Mouse (Mus musculus) CH12.LX (cell line): Measurements from ENCODE around the gene H1f0. TPM values are rescaled to one million over a fixed set of nuclear protein-coding genes. Genes with fewer than 3 reads are reported as not detected.
A peak's percentile ranks its signal among the peaks of the same experiment; 100 is the strongest.

Experiments
- DNase-seq: peaks from one replicate; pipeline ENCODE4 v3.0.0-alpha.2; 2013; ENCODE audit errors: extremely low read depth
- H3K27ac ChIP-seq: 2 replicates; pipeline ENCODE4 v1.5.1; 2012; ENCODE audit warnings: low read depth, mild to moderate bottlenecking, control low read depth, moderate library complexity; ENCODE audit not compliant: insufficient read depth
- H3K27me3 ChIP-seq: replicated peaks from 2 replicates; pipeline ENCODE3; 2012; ENCODE audit warnings: inconsistent platforms
- H3K36me3 ChIP-seq, 2 experiments: replicated peaks in 1 of 2; 2 replicates each; pipeline versions ENCODE3 to v1.6.1; 2012; ENCODE audit warnings: inconsistent platforms in 1 of 2, low read length in 1 of 2, mild to moderate bottlenecking in 1 of 2, mixed read lengths in 1 of 2, moderate library complexity in 1 of 2; ENCODE audit not compliant: control insufficient read depth in 1 of 2, insufficient read depth in 1 of 2
- H3K4me1 ChIP-seq, 2 experiments: 2 replicates each; pipeline ENCODE4 v1.6.1; 2012; ENCODE audit warnings: inconsistent platforms in 1 of 2, moderate library complexity in 1 of 2; ENCODE audit not compliant: insufficient read depth in 2 of 2, control insufficient read depth in 1 of 2
- H3K4me2 ChIP-seq: 2 replicates; pipeline ENCODE4 v1.6.1; 2012; ENCODE audit warnings: low read depth, mild to moderate bottlenecking, control low read depth; ENCODE audit not compliant: poor library complexity, insufficient read depth, severe bottlenecking
- H3K4me3 ChIP-seq, 3 experiments: fragments of 150-350 bp in 1 of 3; sonication (generic) in 1 of 3; replicated peaks in 1 of 3; 2 replicates each; pipeline versions ENCODE3 to v1.5.1; 2011 to 2012; ENCODE audit warnings: low read depth in 2 of 3, low read length in 2 of 3, mild to moderate bottlenecking in 2 of 3, moderate library complexity in 2 of 3, control low read depth in 1 of 3, improper control_type of control experiment in 1 of 3, inconsistent platforms in 1 of 3, mixed read lengths in 1 of 3; ENCODE audit not compliant: poor library complexity in 1 of 3
- H3K79me2 ChIP-seq: replicated peaks from 2 replicates; pipeline ENCODE4 v1.6.1; 2012; ENCODE audit warnings: mild to moderate bottlenecking, moderate library complexity; ENCODE audit not compliant: control insufficient read depth, poor library complexity, insufficient read depth, severe bottlenecking; ENCODE audit errors: extremely low read depth
- H3K9ac ChIP-seq: 2 replicates; pipeline ENCODE4 v1.6.1; 2012; ENCODE audit warnings: low read depth, mild to moderate bottlenecking, control low read depth, moderate library complexity; ENCODE audit not compliant: insufficient read depth
- H3K9me3 ChIP-seq: replicated peaks from 2 replicates; pipeline ENCODE3; 2012; ENCODE audit warnings: low read length, inconsistent platforms, mixed read lengths
- CHD1 ChIP-seq: IDR thresholded peaks from 2 replicates; pipeline ENCODE4 v1.6.1; 2012; ENCODE audit warnings: low read depth, low read length, improper control_type of control experiment, inconsistent platforms
- CHD2 ChIP-seq: IDR thresholded peaks from 2 replicates; pipeline ENCODE4 v1.6.1; 2011; ENCODE audit warnings: low read length, improper control_type of control experiment
- E2F4 ChIP-seq: IDR thresholded peaks from 2 replicates; pipeline ENCODE4 v1.6.1; 2011; ENCODE audit warnings: low read depth, low read length, improper control_type of control experiment; ENCODE audit not compliant: insufficient replicate concordance
- ELF1 ChIP-seq: IDR thresholded peaks from 2 replicates; pipeline ENCODE4 v1.6.1; 2014; ENCODE audit warnings: low read depth, mild to moderate bottlenecking, inconsistent platforms, low read length, improper control_type of control experiment
- IRF4 ChIP-seq: IDR thresholded peaks from 2 replicates; pipeline ENCODE4 v1.6.1; 2014; ENCODE audit warnings: low read depth, mild to moderate bottlenecking, inconsistent platforms, low read length, improper control_type of control experiment
- KAT2A ChIP-seq: IDR thresholded peaks from 2 replicates; pipeline ENCODE4 v1.6.1; 2012; ENCODE audit warnings: low read length, improper control_type of control experiment, inconsistent platforms; ENCODE audit not compliant: insufficient replicate concordance
- MAFK ChIP-seq: IDR thresholded peaks from 2 replicates; pipeline ENCODE4 v1.6.1; 2011; ENCODE audit warnings: low read length, improper control_type of control experiment; ENCODE audit not compliant: insufficient replicate concordance
- MAX ChIP-seq: IDR thresholded peaks from 2 replicates; pipeline ENCODE4 v1.6.1; 2011; ENCODE audit warnings: low read length, improper control_type of control experiment
- MAZ ChIP-seq: IDR thresholded peaks from 2 replicates; pipeline ENCODE4 v1.6.1; 2012; ENCODE audit warnings: low read depth, mild to moderate bottlenecking, inconsistent platforms, low read length, improper control_type of control experiment, moderate library complexity
- MXI1 ChIP-seq: IDR thresholded peaks from 2 replicates; pipeline ENCODE4 v1.6.1; 2011; ENCODE audit warnings: mild to moderate bottlenecking, low read depth, low read length, improper control_type of control experiment
- MYC ChIP-seq: IDR thresholded peaks from 2 replicates; pipeline ENCODE4 v1.6.1; 2011; ENCODE audit warnings: low read depth, mild to moderate bottlenecking, improper control_type of control experiment, low read length
- NELFE ChIP-seq: IDR thresholded peaks from 2 replicates; pipeline ENCODE4 v1.6.1; 2011; ENCODE audit warnings: low read depth, low read length, improper control_type of control experiment
- NRF1 ChIP-seq: IDR thresholded peaks from 2 replicates; pipeline ENCODE4 v1.6.1; 2014; ENCODE audit warnings: low read depth, mild to moderate bottlenecking, inconsistent platforms, low read length, improper control_type of control experiment, moderate library complexity
- PAX5 ChIP-seq: IDR thresholded peaks from 2 replicates; pipeline ENCODE4 v1.6.1; 2012; ENCODE audit warnings: low read length, inconsistent platforms, mixed read lengths
- POLR2A ChIP-seq: IDR thresholded peaks from 2 replicates; pipeline ENCODE4 v1.6.1; 2011; ENCODE audit warnings: low read depth, mild to moderate bottlenecking, improper control_type of control experiment, low read length
- POLR2AphosphoS2 ChIP-seq: IDR thresholded peaks from 2 replicates; pipeline ENCODE4 v1.6.1; 2011; ENCODE audit warnings: low read depth, low read length, improper control_type of control experiment
- RAD21 ChIP-seq: IDR thresholded peaks from 2 replicates; pipeline ENCODE4 v1.6.1; 2011; ENCODE audit warnings: low read depth, mild to moderate bottlenecking, low read length, improper control_type of control experiment, moderate library complexity
- SIN3A ChIP-seq: IDR thresholded peaks from 2 replicates; pipeline ENCODE4 v1.6.1; 2012; ENCODE audit warnings: low read length, improper control_type of control experiment, inconsistent platforms
- SMC3 ChIP-seq: IDR thresholded peaks from 2 replicates; pipeline ENCODE4 v1.6.1; 2011; ENCODE audit warnings: low read depth, low read length, improper control_type of control experiment
- TBP ChIP-seq: conservative IDR thresholded peaks from 2 replicates; pipeline ENCODE4 v1.6.1; 2011; ENCODE audit warnings: low read depth, low read length, improper control_type of control experiment
- TCF12 ChIP-seq: IDR thresholded peaks from 2 replicates; pipeline ENCODE4 v1.6.1; 2014; ENCODE audit warnings: low read depth, mild to moderate bottlenecking, inconsistent platforms, low read length, improper control_type of control experiment
- UBTF ChIP-seq: IDR thresholded peaks from 2 replicates; pipeline ENCODE4 v1.6.1; 2012; ENCODE audit warnings: low read depth, mild to moderate bottlenecking, inconsistent platforms, low read length, improper control_type of control experiment, moderate library complexity
- USF1 ChIP-seq: IDR thresholded peaks from 2 replicates; pipeline ENCODE4 v1.6.1; 2014; ENCODE audit warnings: low read depth, mild to moderate bottlenecking, inconsistent platforms, low read length, improper control_type of control experiment
- USF2 ChIP-seq: conservative IDR thresholded peaks from 2 replicates; pipeline ENCODE4 v1.6.1; 2011; ENCODE audit warnings: low read depth, low read length, improper control_type of control experiment
- ZC3H11A ChIP-seq: IDR thresholded peaks from 2 replicates; pipeline ENCODE4 v1.6.1; 2012; ENCODE audit warnings: low read depth, mild to moderate bottlenecking, inconsistent platforms, low read length, improper control_type of control experiment
- ZKSCAN1 ChIP-seq: IDR thresholded peaks from 2 replicates; pipeline ENCODE4 v1.6.1; 2012; ENCODE audit warnings: low read depth, inconsistent platforms, low read length, improper control_type of control experiment, borderline replicate concordance
- ZMIZ1 ChIP-seq: IDR thresholded peaks from 2 replicates; pipeline ENCODE4 v1.6.1; 2012; ENCODE audit warnings: low read depth, mild to moderate bottlenecking, inconsistent platforms, low read length, improper control_type of control experiment
- ZNF384 ChIP-seq: IDR thresholded peaks from 2 replicates; pipeline ENCODE4 v1.6.1; 2012; ENCODE audit warnings: low read depth, low read length, improper control_type of control experiment, inconsistent platforms
- dilution Hi-C: fragments of 300-500 bp; cut with MboI; formaldehyde crosslinking; loops from 2 replicates; pipeline ENCODE4 v1.14.3; 2020; ENCODE audit warnings: low sequenced_read_pairs; ENCODE audit not compliant: extremely low pct_unique_long_range_greater_than_20kb, extremely low pct_ligation_motif_present
- in situ Hi-C: fragments of 300-500 bp; cut with MboI; formaldehyde crosslinking; loops from 3 replicates; pipeline ENCODE4 v1.14.3; 2019; ENCODE audit warnings: low sequenced_read_pairs, low pct_ligation_motif_present, low pct_unique_long_range_greater_than_20kb, mixed read lengths
- polyA plus RNA-seq: library from polyadenylated mRNA; unstranded; fragments of >175 nt; gene quantifications from 2 replicates; pipeline ENCODE4 v1.2.1, GENCODE M21; 2012; ENCODE audit warnings: low read depth; ENCODE audit not compliant: insufficient read length
- total RNA-seq, 2 experiments: library from RNA; depleted of rRNA; stranded (reverse); fragments of 300-350 nt in 1 of 2; fragments of >200 nt in 1 of 2; gene quantifications; 2 replicates each; pipeline ENCODE4 v1.2.3; 2012 to 2014

The H1f0 gene
- total and polyA plus RNA-seq, 3 experiments, result 11.9 to 100 (median 15.9) TPM

- Histone ChIP-seq H3K9ac (peak overlapping the region; percentile 90; the same call in 1 of the 2 replicates), H3K9me3 (peaks cover 4% of the 10 kb centered on the region), H3K27ac (no peak overlapping the region)
- dilution Hi-C loops, result no loop called here
- TF ChIP-seq E2F4 (no peak), ZKSCAN1 (no peak), RAD21 (no peak), USF2 (no peak), TBP (no peak), SIN3A (no peak), MAX (no peak), POLR2AphosphoS2 (no peak), POLR2A (no peak), USF1 (no peak), ZNF384 (no peak), ZC3H11A (no peak), CHD1 (no peak), SMC3 (no peak), IRF4 (no peak), MYC (no peak), MAZ (no peak), MXI1 (no peak)
- TF ChIP-seq, all 38 proteins: peak for 0
- Histone ChIP-seq H3K36me3 (peaks cover 47 to 50% of the 10 kb centered on the region in 2 experiments), H3K27me3 (no peaks in the 10 kb centered on the region), H3K4me2 (peak overlapping the region; percentile 41; the same call in 1 of the 2 replicates), H3K79me2 (peaks cover 17% of the 10 kb centered on the region), H3K4me3 (no peak overlapping the region), H3K4me1 (peaks cover 12 to 38% of the 10 kb centered on the region in 2 experiments)
- no peak for DNase-seq
- in situ Hi-C loops, result no loop called here
Observed at GRCm38 (mm10) chr15:79060887-79061565, 32.8 kb downstream of the H1f0 start.

GRCm38 (mm10) chr15:79062376-79063159, 34.3 kb downstream of the H1f0 start, which contains the start of gene Ankrd54:
TSS of gene Ankrd54 (minus strand) at chr15:79062893.
- H3K4me2 ChIP-seq, result peak within 1 kb of the TSS; percentile 90
- peaks cover 34 to 37% of the 10 kb centered on the region in 2 experiments for H3K36me3 ChIP-seq
- H3K27ac ChIP-seq, result peak within 1 kb of the TSS; percentile 63
- H3K27me3 ChIP-seq, result no peaks in the 10 kb centered on the region
- H3K9ac ChIP-seq, result peak within 1 kb of the TSS; percentile 90
- H3K4me1 ChIP-seq, result peaks cover 17 to 52% of the 10 kb centered on the region in 2 experiments
- in situ Hi-C loops (no loop called here), dilution Hi-C loops (no loop called here)
- peak; percentile 100 for DNase-seq
- peaks cover 12% of the 10 kb centered on the region for H3K9me3 ChIP-seq
- peak within 1 kb of the TSS; percentile 86 to 96 (median 94) for H3K4me3 ChIP-seq
- H3K79me2 ChIP-seq, result peaks cover 17% of the 10 kb centered on the region
- TF ChIP-seq KAT2A (0 out of 2 replicates have a peak, but pooled peaks have one; percentile 77), POLR2A (peak; percentile 78; the same call in 1 of the 2 replicates), UBTF (0 out of 2 replicates have a peak, but pooled peaks have one; percentile 39), ZC3H11A (no peak), USF2 (no peak), ZMIZ1 (no peak), SIN3A (peak; percentile 87), MXI1 (peak; percentile 93), E2F4 (no peak), NRF1 (peak; percentile 60), CHD2 (peak; percentile 98), TCF12 (peak; percentile 41; the same call in 1 of the 2 replicates), TBP (peak; percentile 83), PAX5 (no peak), MYC (no peak), POLR2AphosphoS2 (no peak), MAFK (no peak), NELFE (peak; percentile 58; the same call in 1 of the 2 replicates), SMC3 (no peak), ELF1 (peak; percentile 67; the same call in 1 of the 2 replicates)
